Mouse (Mus musculus) megakaryocyte, embryonic 14.5 days (primary cell): ENCODE data around the gene Kif27.

Source experiments
- FLI1 ChIP-seq: IDR thresholded peaks from 2 replicates; pipeline ENCODE4 v1.6.1; 2012; ENCODE audit warnings: low read length, inconsistent platforms, mixed read lengths
- GATA1 ChIP-seq: IDR thresholded peaks from 3 replicates; pipeline ENCODE4 v1.6.1; 2012; ENCODE audit warnings: mixed read lengths, low read length, inconsistent platforms, borderline replicate concordance

DNA sequence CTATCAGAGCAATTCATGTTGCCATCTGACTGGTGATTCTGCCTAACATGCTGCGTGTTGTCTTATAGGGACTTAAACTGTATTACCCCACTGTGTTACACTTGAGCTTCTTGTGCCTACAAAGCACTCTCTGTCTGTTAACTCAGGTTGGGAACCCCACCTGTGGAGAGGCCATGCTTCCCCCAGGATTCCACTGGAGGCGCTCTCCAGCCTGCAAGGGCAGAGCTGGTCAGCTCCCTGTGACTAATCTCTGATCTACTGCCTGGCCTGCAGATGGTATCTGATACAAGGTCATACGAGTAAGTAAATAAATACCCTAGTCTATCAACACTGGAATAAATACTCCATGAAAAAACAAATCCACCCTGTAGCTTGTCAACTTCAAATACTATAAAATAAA is 47.6 kb downstream of the Kif27 start:
- TF ChIP-seq GATA1 (no peak), FLI1 (no peak)
